Mouse (Mus musculus) forebrain, embryonic 14.5 days (tissue): ENCODE measurements around the gene Cacna1s. TPM values are rescaled to one million over a fixed set of nuclear protein-coding genes. Genes with fewer than 3 reads are reported as not detected.

Experiments used
- ATAC-seq: fragments of 200-750 bp; cut with Nextera tagmentation; 2 replicates; pipeline ENCODE4 v1.8.0; 2017; ENCODE audit warnings: mild to moderate bottlenecking, moderate library complexity
- DNase-seq: peaks from one replicate; pipeline ENCODE4 v3.0.0-alpha.2; 2015; ENCODE audit warnings: low spot score
- H3K27ac ChIP-seq: fragments of 300-500 bp; sonication (generic); 2 replicates; pipeline ENCODE4 v1.5.1; 2014; ENCODE audit warnings: low read depth, mild to moderate bottlenecking, control low read depth, low read length, moderate library complexity
- H3K27me3 ChIP-seq: fragments of 300-500 bp; sonication (generic); replicated peaks from 2 replicates; pipeline ENCODE4 v1.6.1; 2014; ENCODE audit warnings: low read length, control low read depth, mixed read lengths; ENCODE audit not compliant: control insufficient read depth, insufficient read depth
- H3K36me3 ChIP-seq: fragments of 300-500 bp; sonication (generic); 2 replicates; pipeline ENCODE4 v1.6.1; 2014; ENCODE audit warnings: low read length, control low read depth; ENCODE audit not compliant: control insufficient read depth, insufficient read depth
- H3K4me1 ChIP-seq: fragments of 300-500 bp; sonication (generic); 2 replicates; pipeline ENCODE4 v1.6.1; 2014; ENCODE audit warnings: antibody characterized with exemption, low read length, control low read depth; ENCODE audit not compliant: control insufficient read depth, insufficient read depth
- H3K4me2 ChIP-seq: fragments of 300-500 bp; sonication (generic); 2 replicates; pipeline ENCODE4 v1.6.1; 2014; ENCODE audit warnings: mild to moderate bottlenecking, control low read depth, low read length
- H3K4me3 ChIP-seq: fragments of 300-500 bp; sonication (generic); 2 replicates; pipeline ENCODE4 v1.5.1; 2014; ENCODE audit warnings: low read depth, low read length, control low read depth
- H3K9ac ChIP-seq: fragments of 300-500 bp; sonication (generic); 2 replicates; pipeline ENCODE4 v1.6.1; 2014; ENCODE audit warnings: mild to moderate bottlenecking, low read length, control low read depth, moderate library complexity
- H3K9me3 ChIP-seq: fragments of 300-500 bp; sonication (generic); replicated peaks from 2 replicates; pipeline ENCODE4 v1.6.1; 2016; ENCODE audit warnings: low read length, control low read depth, mixed read lengths; ENCODE audit not compliant: control insufficient read depth
- WGBS: fragments of 180-500 bp; shearing (Covaris S2); extraction: QIAGEN DNeasy Blood & Tissue Kit; methylation state at CpG from one replicate; pipeline ENCODE4 v1.1.7; 2014; 5-methylcytosine and 5-hydroxymethylcytosine counted together
- polyA plus RNA-seq: library from polyadenylated mRNA; unstranded; fragments of >200 nt; fragmentation: Nextera tagmentation; extraction: Ambion mirVana; gene quantifications from 2 replicates; pipeline ENCODE4 v1.2.1, GENCODE M21; 2014

Gene Cacna1s
- polyA plus RNA-seq, 1 experiment from 2014 or later: 0.08 TPM

- Histone ChIP-seq H3K4me2 (no peak overlapping the region), H3K9ac (no peak overlapping the region), H3K27me3 (peaks cover 20% of the 10 kb centered on the region), H3K4me1 (peaks cover 4% of the 10 kb centered on the region; the same call in 1 of the 2 replicates), H3K36me3 (no peaks in the 10 kb centered on the region), H3K9me3 (no peaks in the 10 kb centered on the region), H3K27ac (no peak overlapping the region), H3K4me3 (no peak overlapping the region)
- ATAC-seq: peak; percentile 57; the same call in 1 of the 2 replicates
- WGBS: 10% methylated on average over 4 of the region's 4 CpGs
- DNase-seq: peak; percentile 85
Observed at GRCm38 (mm10) chr1:136045774-136046173, 6.8 kb upstream of the Cacna1s start.

- Histone ChIP-seq H3K27me3 (peaks cover 26% of the 10 kb centered on the region), H3K4me2 (no peak overlapping the region), H3K9ac (no peak overlapping the region), H3K27ac (no peak overlapping the region), H3K9me3 (no peaks in the 10 kb centered on the region), H3K4me3 (no peak overlapping the region), H3K4me1 (peaks cover 3% of the 10 kb centered on the region; the same call in 1 of the 2 replicates), H3K36me3 (no peaks in the 10 kb centered on the region)
- DNase-seq (peak; percentile 26), ATAC-seq (no peak)
- 3% methylated on average over 2 of the region's 2 CpGs for WGBS
Observed at GRCm38 (mm10) chr1:136047432-136047831, 5.1 kb upstream of the Cacna1s start.

GRCm38 (mm10) chr1:136047894-136048293, 4.7 kb upstream of the Cacna1s start:
- 76% methylated on average over 9 of the region's 9 CpGs for WGBS

GRCm38 (mm10) chr1:136050312-136051012, 2.1 kb upstream of the Cacna1s start, which contains the start of gene Ascl5:
TSS of gene Ascl5 (plus strand) at chr1:136050804.
- 20% methylated on average over 29 of the region's 29 CpGs for WGBS
- H3K4me3 ChIP-seq: peak within 1 kb of the TSS; percentile 33
- H3K4me2 ChIP-seq: peak within 1 kb of the TSS; percentile 64
- H3K9me3 ChIP-seq: no peaks in the 10 kb centered on the region
- H3K27ac ChIP-seq: no peak within 1 kb of the TSS
- peaks cover 26% of the 10 kb centered on the region for H3K27me3 ChIP-seq
- H3K36me3 ChIP-seq: no peaks in the 10 kb centered on the region
- H3K4me1 ChIP-seq: peaks cover 3% of the 10 kb centered on the region; the same call in 1 of the 2 replicates
- H3K9ac ChIP-seq: peak within 1 kb of the TSS; percentile 54
- ATAC-seq (no peak), DNase-seq (no peak)

More at GRCm38 (mm10) chr1:136047894-136048293, 4.7 kb upstream of the Cacna1s start:
- Histone ChIP-seq H3K27me3 (peaks cover 26% of the 10 kb centered on the region), H3K36me3 (no peaks in the 10 kb centered on the region), H3K9me3 (no peaks in the 10 kb centered on the region), H3K9ac (no peak overlapping the region), H3K27ac (no peak overlapping the region), H3K4me3 (no peak overlapping the region), H3K4me2 (no peak overlapping the region), H3K4me1 (peaks cover 3% of the 10 kb centered on the region; the same call in 1 of the 2 replicates)
- no peak for ATAC-seq
- no peak for DNase-seq

GRCm38 (mm10) chr1:136051013-136051315, 1.6 kb upstream of the Cacna1s start:
- peak overlapping the region; percentile 54 for H3K9ac ChIP-seq
- peak; percentile 53 for ATAC-seq
- H3K9me3 ChIP-seq: no peaks in the 10 kb centered on the region
- H3K4me3 ChIP-seq: peak overlapping the region; percentile 33
- peak overlapping the region; percentile 64 for H3K4me2 ChIP-seq
- H3K36me3 ChIP-seq: no peaks in the 10 kb centered on the region
- H3K4me1 ChIP-seq: peaks cover 3% of the 10 kb centered on the region; the same call in 1 of the 2 replicates
- H3K27ac ChIP-seq: no peak overlapping the region
- DNase-seq: peak; percentile 49
- peaks cover 26% of the 10 kb centered on the region for H3K27me3 ChIP-seq
- WGBS: under 1% methylated on average over 36 of the region's 36 CpGs

GRCm38 (mm10) chr1:136051465-136051864, 1.1 kb upstream of the Cacna1s start:
- peak; percentile 95 for DNase-seq
- H3K4me3 ChIP-seq: peak overlapping the region; percentile 33
- peaks cover 26% of the 10 kb centered on the region for H3K27me3 ChIP-seq
- H3K9me3 ChIP-seq: no peaks in the 10 kb centered on the region
- no peaks in the 10 kb centered on the region for H3K36me3 ChIP-seq
- peak; percentile 83 for ATAC-seq
- no peak overlapping the region for H3K27ac ChIP-seq
- H3K4me1 ChIP-seq: peaks cover 3% of the 10 kb centered on the region; the same call in 1 of the 2 replicates
- under 1% methylated on average over 6 of the region's 6 CpGs for WGBS
- peak overlapping the region; percentile 54 for H3K9ac ChIP-seq
- peak overlapping the region; percentile 64 for H3K4me2 ChIP-seq

GRCm38 (mm10) chr1:136055771-136056170, 3.2 kb downstream of the Cacna1s start:
- H3K4me2 ChIP-seq: no peak overlapping the region
- peaks cover 3% of the 10 kb centered on the region; the same call in 1 of the 2 replicates for H3K4me1 ChIP-seq
- 32% methylated on average over 3 of the region's 3 CpGs for WGBS
- peak; percentile 40; the same call in 1 of the 2 replicates for ATAC-seq
- H3K9me3 ChIP-seq: no peaks in the 10 kb centered on the region
- DNase-seq: peak; percentile 75
- no peaks in the 10 kb centered on the region for H3K36me3 ChIP-seq
- H3K27me3 ChIP-seq: peaks cover 6% of the 10 kb centered on the region
- H3K4me3 ChIP-seq: no peak overlapping the region
- no peak overlapping the region; the same call in 1 of the 2 replicates for H3K27ac ChIP-seq
- no peak overlapping the region for H3K9ac ChIP-seq

GRCm38 (mm10) chr1:136058594-136058993, 6.0 kb downstream of the Cacna1s start:
- Histone ChIP-seq H3K9me3 (no peaks in the 10 kb centered on the region), H3K36me3 (no peaks in the 10 kb centered on the region), H3K9ac (no peak overlapping the region), H3K4me1 (no peaks in the 10 kb centered on the region), H3K4me2 (no peak overlapping the region), H3K27me3 (no peaks in the 10 kb centered on the region), H3K27ac (no peak overlapping the region), H3K4me3 (no peak overlapping the region)
- WGBS: 55% methylated on average over 3 of the region's 3 CpGs
- ATAC-seq (no peak), DNase-seq (no peak)
